Mouse (Mus musculus) embryonic facial prominence, embryonic 10.5 days (tissue): ENCODE data around the gene Crbn. TPM values are rescaled to one million over a fixed set of nuclear protein-coding genes. Genes with fewer than 3 reads are reported as not detected.

Experiments used
- DNase-seq: peaks from one replicate; pipeline ENCODE4 v3.0.0-alpha.2; 2017; ENCODE audit warnings: low spot score
- H3K27ac ChIP-seq: fragments of 300-500 bp; sonication (generic); replicated peaks from 2 replicates; pipeline ENCODE4 v1.5.1; 2016; ENCODE audit warnings: mild to moderate bottlenecking
- H3K27me3 ChIP-seq: fragments of 300-500 bp; sonication (generic); replicated peaks from 2 replicates; pipeline ENCODE4 v1.6.1; 2016; ENCODE audit warnings: low read depth, mild to moderate bottlenecking; ENCODE audit not compliant: poor library complexity, severe bottlenecking
- H3K36me3 ChIP-seq: fragments of 300-500 bp; sonication (generic); replicated peaks from 2 replicates; pipeline ENCODE4 v1.6.1; 2016; ENCODE audit warnings: mild to moderate bottlenecking, moderate library complexity
- H3K4me1 ChIP-seq: fragments of 300-500 bp; sonication (generic); 2 replicates; pipeline ENCODE4 v1.6.1; 2016
- H3K4me3 ChIP-seq: fragments of 300-500 bp; sonication (generic); 2 replicates; pipeline ENCODE4 v1.5.1; 2016; ENCODE audit warnings: mild to moderate bottlenecking, moderate library complexity
- H3K9me3 ChIP-seq: fragments of 300-500 bp; sonication (generic); 2 replicates; pipeline ENCODE4 v1.6.1; 2016; ENCODE audit warnings: mild to moderate bottlenecking
- WGBS: fragments of 180-500 bp; shearing (Covaris S2); methylation state at CpG from one replicate; pipeline ENCODE4 v1.1.7; 2016; 5-methylcytosine and 5-hydroxymethylcytosine counted together
- polyA plus RNA-seq: library from polyadenylated mRNA; unstranded; fragments of >200 nt; fragmentation: Nextera tagmentation; extraction: Ambion mirVana; gene quantifications from 2 replicates; pipeline ENCODE4 v1.2.1, GENCODE M21; 2016

Gene Crbn
- polyA plus RNA-seq, 1 experiment from 2014 or later = 43.0 TPM

DNA sequence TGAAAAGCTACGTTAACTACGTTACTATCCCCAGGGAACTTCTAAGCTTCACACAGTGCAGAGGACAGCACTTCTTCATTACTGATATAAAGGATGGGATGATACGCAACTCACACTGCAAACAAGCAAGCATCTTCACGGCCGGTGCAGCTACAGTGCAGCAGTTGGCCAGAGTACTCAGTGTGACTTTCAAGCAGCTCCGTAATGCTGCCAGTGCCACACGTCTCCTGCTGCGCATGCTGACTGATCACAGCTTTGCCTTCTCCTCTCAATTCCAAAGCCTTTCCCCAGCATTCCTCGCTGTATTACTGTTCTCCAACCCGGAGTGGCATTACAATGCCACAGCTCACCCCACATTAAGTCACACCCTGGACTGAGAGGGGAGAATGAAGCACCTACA is 6.3 kb downstream of the Crbn start:
- no peaks in the 10 kb centered on the region for H3K27me3 ChIP-seq
- DNase-seq = no peak
- H3K9me3 ChIP-seq = no peaks in the 10 kb centered on the region
- peaks cover 4% of the 10 kb centered on the region for H3K4me1 ChIP-seq
- H3K4me3 ChIP-seq = no peak overlapping the region
- H3K27ac ChIP-seq = no peak overlapping the region
- 92% methylated on average over 10 of the region's 10 CpGs for WGBS
- peaks cover 41% of the 10 kb centered on the region for H3K36me3 ChIP-seq

DNA sequence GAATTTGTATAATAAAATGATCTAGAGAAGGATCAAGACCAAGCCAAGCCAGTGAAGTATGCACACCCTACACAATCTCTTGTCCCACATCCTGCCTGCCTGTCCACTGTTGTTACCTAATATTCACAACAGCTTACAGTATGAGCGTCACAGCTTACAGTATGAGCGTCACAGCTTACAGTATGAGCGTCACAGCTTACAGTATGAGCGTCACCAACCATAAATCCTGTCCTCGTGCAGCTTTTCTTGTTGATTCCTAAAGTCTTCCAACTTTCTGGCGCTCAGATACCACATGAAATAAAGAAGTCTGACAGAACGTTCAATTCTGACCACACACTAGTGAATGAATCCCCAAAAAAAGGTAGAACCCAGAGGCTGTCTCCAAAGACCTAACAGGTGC is 6.8 kb downstream of the Crbn start:
- H3K27me3 ChIP-seq = no peaks in the 10 kb centered on the region
- WGBS = 93% methylated on average over 7 of the region's 7 CpGs
- no peak overlapping the region for H3K27ac ChIP-seq

DNA sequence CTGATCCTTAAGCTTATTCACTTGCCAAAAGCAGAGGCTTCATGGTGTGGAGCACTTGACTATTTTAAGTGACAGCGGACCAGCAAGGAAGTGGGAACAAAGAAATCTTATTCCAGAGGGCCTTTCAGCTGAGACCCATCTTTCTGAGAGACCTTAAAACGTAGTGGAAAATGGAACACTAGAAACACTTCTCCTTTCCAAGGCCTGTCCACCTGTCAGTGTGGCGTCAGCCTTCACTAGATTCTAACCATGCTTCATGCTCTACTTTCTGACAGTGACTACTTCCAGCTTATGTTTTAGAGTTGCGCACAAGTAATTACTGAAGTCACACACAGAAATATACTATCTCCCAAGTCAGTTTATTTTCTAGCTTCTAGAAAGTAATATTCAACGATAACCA is 7.4 kb downstream of the Crbn start:
- H3K27ac ChIP-seq = no peak overlapping the region
- H3K36me3 ChIP-seq = peaks cover 51% of the 10 kb centered on the region
- DNase-seq = no peak
- H3K9me3 ChIP-seq = no peaks in the 10 kb centered on the region
- no peak overlapping the region for H3K4me3 ChIP-seq
- 91% methylated on average over 5 of the region's 5 CpGs for WGBS
- no peaks in the 10 kb centered on the region for H3K27me3 ChIP-seq
- no peaks in the 10 kb centered on the region for H3K4me1 ChIP-seq

More for the DNA sequence above, 6.8 kb downstream of the Crbn start:
- Histone ChIP-seq H3K4me1 (no peaks in the 10 kb centered on the region), H3K4me3 (no peak overlapping the region), H3K36me3 (peaks cover 45% of the 10 kb centered on the region), H3K9me3 (no peaks in the 10 kb centered on the region)
- no peak for DNase-seq

DNA sequence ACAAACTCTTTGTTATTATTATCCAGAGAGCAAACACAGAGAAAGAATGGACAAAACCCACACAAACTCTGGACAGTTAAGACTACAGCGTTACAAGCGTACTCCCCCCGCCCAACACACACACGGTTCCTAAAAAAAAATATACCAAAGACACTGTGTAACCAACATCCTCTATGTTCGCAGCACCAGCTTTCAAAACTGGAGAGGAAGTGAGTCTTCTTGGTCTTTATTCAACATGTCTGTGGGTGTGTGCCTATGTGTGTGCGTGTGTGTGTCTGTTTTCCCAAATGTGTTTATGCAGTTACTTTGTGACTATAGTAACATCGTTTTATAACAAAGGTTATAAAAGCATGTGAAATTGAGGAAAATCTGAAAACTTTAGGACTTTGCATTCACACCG is 8.4 kb downstream of the Crbn start:
- WGBS = 93% methylated on average over 8 of the region's 8 CpGs

DNA sequence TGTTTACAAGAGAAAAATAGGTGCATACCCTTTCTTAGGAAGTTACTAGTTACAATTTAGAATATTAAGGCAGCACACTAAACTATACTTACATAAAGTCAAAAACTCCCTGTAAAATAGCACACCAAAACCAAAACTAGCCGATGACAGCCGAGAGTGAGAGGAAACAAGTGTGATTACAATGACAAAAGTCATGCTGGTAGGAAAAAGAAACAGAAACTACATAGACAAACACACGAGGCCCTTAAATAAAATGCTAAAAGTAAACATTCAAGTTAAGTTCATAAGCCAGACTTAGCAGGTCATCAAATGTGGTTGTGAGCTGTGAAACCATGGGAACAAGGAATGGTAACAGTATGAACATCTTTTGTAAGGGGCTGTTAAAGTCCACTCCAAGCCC is 12.7 kb downstream of the Crbn start:
- H3K4me1 ChIP-seq = no peaks in the 10 kb centered on the region
- no peaks in the 10 kb centered on the region for H3K9me3 ChIP-seq
- H3K27ac ChIP-seq = no peak overlapping the region
- H3K36me3 ChIP-seq = peaks cover 55% of the 10 kb centered on the region
- no peak for DNase-seq
- no peaks in the 10 kb centered on the region for H3K27me3 ChIP-seq
- 91% methylated on average over 3 of the region's 3 CpGs for WGBS
- no peak overlapping the region for H3K4me3 ChIP-seq

More for the DNA sequence above, 8.4 kb downstream of the Crbn start:
- Histone ChIP-seq H3K27ac (no peak overlapping the region), H3K27me3 (no peaks in the 10 kb centered on the region), H3K4me1 (no peaks in the 10 kb centered on the region), H3K9me3 (no peaks in the 10 kb centered on the region), H3K36me3 (peaks cover 59% of the 10 kb centered on the region), H3K4me3 (no peak overlapping the region)
- DNase-seq = no peak

DNA sequence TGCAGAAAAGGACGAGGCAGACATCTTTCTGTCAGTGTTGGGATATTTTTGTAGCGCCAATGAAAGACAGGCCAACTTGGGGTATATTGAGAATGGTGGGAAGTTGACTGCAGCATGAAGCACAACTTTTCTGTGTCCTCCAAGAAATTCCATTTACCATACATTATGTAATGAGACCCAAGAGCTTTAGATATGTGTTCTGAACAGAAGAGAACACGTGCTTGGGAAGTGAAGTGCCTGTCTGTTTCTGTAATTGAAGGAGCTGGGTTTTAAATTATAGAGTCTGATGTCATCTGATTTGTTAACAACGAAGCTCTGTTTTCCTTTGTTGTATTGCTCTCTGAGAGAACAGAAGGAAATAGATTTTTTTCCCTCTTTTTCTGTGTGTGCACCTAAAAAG is 29.8 kb downstream of the Crbn start:
- Histone ChIP-seq H3K4me3 (peak overlapping the region; percentile 83), H3K9me3 (no peaks in the 10 kb centered on the region), H3K4me1 (peaks cover 12% of the 10 kb centered on the region), H3K36me3 (peaks cover 36% of the 10 kb centered on the region), H3K27me3 (no peaks in the 10 kb centered on the region), H3K27ac (no peak overlapping the region)
- DNase-seq = no peak
- 54% methylated on average over 4 of the region's 4 CpGs for WGBS

DNA sequence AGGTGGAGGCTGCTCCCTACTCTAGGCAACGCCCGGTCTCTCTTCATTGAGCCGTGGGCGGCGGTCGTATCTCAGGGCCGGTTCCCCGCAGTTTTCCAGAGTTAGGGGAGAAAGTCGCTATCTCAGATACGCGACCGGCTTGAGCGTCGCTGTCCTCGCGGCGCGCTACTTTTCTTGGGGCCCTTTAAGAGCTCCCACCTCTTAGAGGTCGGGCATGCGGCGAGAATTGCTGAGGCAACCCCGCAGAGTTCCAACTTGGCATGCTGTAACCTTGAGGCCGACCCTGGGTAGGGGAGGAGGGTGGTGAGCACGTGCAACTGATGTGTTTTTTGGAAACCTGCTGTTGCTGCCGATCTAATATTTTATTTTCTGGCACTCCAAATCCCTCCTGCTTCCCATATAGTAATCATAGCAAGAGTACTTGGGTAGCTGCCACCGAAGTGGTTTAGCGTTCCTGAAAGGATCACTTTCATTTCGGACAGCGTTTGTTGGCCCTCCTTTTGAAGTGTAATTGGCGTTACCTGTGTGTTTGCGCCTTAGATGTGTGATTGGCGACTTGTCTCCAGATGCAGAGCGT is 30.5 kb downstream of the Crbn start:
- peak overlapping the region; percentile 83 for H3K4me3 ChIP-seq
- peak overlapping the region; percentile 84 for H3K27ac ChIP-seq
- no peaks in the 10 kb centered on the region for H3K9me3 ChIP-seq
- H3K36me3 ChIP-seq = peaks cover 32% of the 10 kb centered on the region
- 2% methylated on average over 33 of the region's 33 CpGs for WGBS
- peaks cover 12% of the 10 kb centered on the region for H3K4me1 ChIP-seq
- H3K27me3 ChIP-seq = no peaks in the 10 kb centered on the region
- DNase-seq = peak; percentile 8

DNA sequence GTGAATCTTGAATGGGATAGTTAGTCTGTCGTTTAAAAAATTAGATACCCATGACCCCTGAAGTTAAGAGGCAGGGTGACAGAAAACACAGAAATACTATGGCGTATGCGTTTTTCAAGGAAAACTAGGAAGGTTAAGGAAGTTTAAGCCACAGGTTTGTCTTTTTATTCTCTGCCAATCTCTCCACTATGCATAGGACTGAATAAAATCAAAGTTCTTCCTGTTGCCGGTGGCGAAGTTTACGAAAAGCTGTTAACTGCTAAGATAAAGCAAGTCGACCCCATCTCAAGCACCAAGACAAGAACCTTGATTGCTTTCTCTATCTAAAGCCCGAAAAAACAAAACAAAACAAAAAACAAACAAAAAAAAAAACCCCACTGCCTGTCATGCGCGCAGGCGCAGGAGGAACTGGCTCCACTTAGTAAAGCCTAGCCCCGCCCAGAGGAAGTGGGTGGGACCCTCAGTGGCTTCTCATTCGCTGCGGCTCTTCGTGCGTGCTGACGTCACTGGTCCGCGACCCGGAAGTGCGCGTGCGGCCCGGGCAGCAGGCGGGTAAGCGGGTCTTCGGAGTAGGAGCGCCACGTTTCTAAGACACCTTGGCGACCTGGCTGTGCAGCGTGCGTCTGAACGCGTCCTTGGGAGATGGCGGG is 31.1 kb downstream of the Crbn start, which contains the start of gene Trnt1:
Gene Trnt1, plus strand, starts transcription at position 481 of the 650 bp plus-strand sequence.
- Histone ChIP-seq H3K36me3 (peaks cover 26% of the 10 kb centered on the region), H3K27me3 (no peaks in the 10 kb centered on the region), H3K9me3 (no peaks in the 10 kb centered on the region), H3K4me1 (peaks cover 12% of the 10 kb centered on the region), H3K27ac (peak within 1 kb of the TSS; percentile 84), H3K4me3 (peak within 1 kb of the TSS; percentile 83)
- peak; percentile 97 for DNase-seq
- WGBS = 9% methylated on average over 35 of the region's 35 CpGs

DNA sequence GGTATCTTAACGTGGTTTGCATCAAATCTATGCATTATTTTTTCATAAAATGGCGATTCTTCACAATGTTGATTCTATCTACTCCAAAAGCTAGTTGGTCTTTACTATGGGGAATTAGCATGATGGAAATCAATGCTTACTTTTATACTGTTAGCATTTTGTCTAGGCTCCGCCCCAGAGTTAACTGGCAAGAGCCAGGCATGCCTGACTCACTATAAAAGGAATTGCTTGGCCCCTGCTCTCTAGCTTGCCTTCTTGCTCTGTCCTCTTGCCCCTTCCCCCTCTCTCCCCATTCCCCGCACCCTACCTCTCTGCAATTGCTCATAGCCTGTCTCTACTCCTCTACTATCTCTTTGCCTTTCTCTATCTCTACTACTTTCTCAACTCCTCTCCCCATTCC is 33.1 kb downstream of the Crbn start:
- WGBS = 80% methylated on average over 4 of the region's 4 CpGs
- Histone ChIP-seq H3K36me3 (peaks cover 6% of the 10 kb centered on the region), H3K27ac (no peak overlapping the region), H3K4me1 (peaks cover 12% of the 10 kb centered on the region), H3K27me3 (no peaks in the 10 kb centered on the region), H3K4me3 (no peak overlapping the region), H3K9me3 (no peaks in the 10 kb centered on the region)
- no peak for DNase-seq

DNA sequence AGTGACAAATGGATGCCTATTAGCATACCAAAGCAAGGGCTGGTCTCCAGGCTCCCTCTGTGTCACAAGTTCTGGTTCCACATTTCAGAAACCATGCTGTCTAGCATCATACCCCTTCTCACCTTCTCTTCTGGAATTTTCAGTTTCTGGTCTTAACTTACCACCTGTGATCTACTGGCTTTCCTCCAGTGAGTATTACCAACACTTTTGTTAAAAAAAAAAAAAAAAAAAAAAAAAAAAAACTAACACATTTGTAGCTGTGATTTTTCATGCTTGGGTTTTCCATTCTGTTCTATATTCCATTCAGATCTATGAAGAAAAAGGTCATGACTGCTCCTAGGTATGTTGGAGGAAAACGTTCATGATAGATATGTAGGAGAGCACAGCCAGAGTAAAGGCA is 34.0 kb downstream of the Crbn start:
- no peaks in the 10 kb centered on the region for H3K36me3 ChIP-seq
- no peaks in the 10 kb centered on the region for H3K27me3 ChIP-seq
- 77% methylated on average over 1 of the region's 1 CpGs for whole genome bisulfite sequencing
- peaks cover 12% of the 10 kb centered on the region for H3K4me1 ChIP-seq
- no peaks in the 10 kb centered on the region for H3K9me3 ChIP-seq
- H3K27ac ChIP-seq = no peak overlapping the region
- DNase-seq = no peak
- no peak overlapping the region for H3K4me3 ChIP-seq

DNA sequence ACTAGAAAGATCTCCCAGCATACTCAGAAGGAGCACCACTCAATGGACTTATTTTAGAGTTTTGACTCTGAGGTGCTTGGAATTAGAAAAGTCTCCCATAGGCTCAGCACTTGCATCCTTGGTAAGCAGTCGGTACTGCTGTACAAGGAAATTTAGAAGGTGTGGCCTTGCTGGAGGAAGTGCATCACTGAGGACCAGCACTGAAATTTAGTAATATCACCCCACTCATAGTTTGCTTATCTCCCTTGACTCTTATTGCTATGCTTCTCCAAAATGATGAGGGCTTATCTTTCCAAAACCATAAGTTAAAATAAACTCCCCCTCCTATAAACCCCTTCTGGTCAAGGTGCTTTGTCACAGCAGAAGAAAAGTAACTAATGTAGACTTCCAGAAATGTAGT is 38.4 kb downstream of the Crbn start:
- no peak for DNase-seq
- H3K36me3 ChIP-seq = no peaks in the 10 kb centered on the region
- H3K27ac ChIP-seq = no peak overlapping the region
- no peaks in the 10 kb centered on the region for H3K9me3 ChIP-seq
- no peaks in the 10 kb centered on the region for H3K4me1 ChIP-seq
- H3K4me3 ChIP-seq = no peak overlapping the region
- H3K27me3 ChIP-seq = no peaks in the 10 kb centered on the region
- WGBS = 88% methylated on average over 1 of the region's 1 CpGs

DNA sequence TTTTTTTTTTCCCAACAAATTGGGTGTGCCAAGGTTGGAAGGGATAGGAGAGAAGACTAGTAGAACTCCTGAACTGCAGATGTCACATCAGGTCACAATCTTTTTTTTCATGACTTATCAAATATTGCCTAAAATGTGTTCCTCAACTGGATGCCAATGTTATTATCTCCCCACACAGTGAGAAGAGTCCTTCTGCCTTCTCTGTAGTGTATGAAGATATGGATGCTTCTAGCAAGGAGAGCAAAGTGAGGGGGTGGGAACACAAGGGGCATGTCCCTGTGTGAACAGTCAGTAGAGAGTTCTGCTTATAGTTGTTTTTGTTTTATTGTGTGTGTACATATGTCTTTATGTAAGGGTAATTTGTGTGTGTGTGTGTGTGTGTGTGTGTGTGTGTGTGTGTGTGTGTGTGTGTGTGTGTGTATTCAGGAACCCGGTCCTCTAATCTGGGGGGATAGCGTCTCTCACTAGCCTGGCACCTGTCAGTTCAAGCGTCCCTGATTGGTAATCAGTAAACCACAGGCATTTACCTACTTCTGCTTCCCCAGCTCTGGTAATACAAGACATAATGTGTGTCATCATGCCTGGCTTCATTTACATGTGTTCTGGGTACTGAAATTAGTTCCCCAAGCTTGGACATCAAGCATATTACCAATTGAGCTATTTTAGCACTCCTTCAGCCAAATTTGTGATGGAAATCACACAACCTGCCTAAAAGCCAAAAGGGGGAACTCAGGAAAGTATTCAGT is 39.2 kb downstream of the Crbn start:
- no peak for DNase-seq
- Histone ChIP-seq H3K27me3 (no peaks in the 10 kb centered on the region), H3K36me3 (no peaks in the 10 kb centered on the region), H3K4me3 (no peak overlapping the region), H3K27ac (no peak overlapping the region), H3K4me1 (no peaks in the 10 kb centered on the region), H3K9me3 (no peaks in the 10 kb centered on the region)
- WGBS = 96% methylated on average over 3 of the region's 3 CpGs

DNA sequence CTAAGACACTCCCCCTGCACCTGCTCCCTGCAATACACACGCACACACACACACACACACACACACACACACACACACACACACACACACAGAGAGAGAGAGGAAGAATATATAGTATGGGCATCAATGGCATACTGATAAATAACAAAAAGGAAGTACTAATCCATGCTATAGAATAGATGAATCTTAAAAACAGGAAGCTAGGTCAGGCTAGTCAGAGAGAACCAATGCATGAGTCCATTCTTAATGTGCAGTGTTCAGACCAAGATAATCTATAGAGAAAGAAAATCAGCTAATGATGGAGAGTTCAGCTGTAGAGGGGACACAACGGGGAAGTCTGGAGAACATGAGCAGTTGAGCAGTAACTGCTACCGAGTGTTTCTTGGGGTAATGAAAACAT is 41.6 kb downstream of the Crbn start:
- H3K27me3 ChIP-seq = no peaks in the 10 kb centered on the region
- no peaks in the 10 kb centered on the region for H3K4me1 ChIP-seq
- H3K4me3 ChIP-seq = no peak overlapping the region
- no peaks in the 10 kb centered on the region for H3K9me3 ChIP-seq
- WGBS = 79% methylated on average over 3 of the region's 3 CpGs
- DNase-seq = no peak
- no peaks in the 10 kb centered on the region for H3K36me3 ChIP-seq
- H3K27ac ChIP-seq = no peak overlapping the region
